Mouse (Mus musculus): Measurements from ENCODE around the gene Cmtm1. TPM values are rescaled to one million over a fixed set of nuclear protein-coding genes. Genes with fewer than 3 reads are reported as not detected.
"Not testable (repeated sequence)": the region's sequence is repeated elsewhere in the genome, so short reads cannot be mapped to it uniquely, and the experiment has no call there.

Gene Cmtm1
- polyA plus RNA-seq, 2 experiments from 2014 or later, result not detected

DNA sequence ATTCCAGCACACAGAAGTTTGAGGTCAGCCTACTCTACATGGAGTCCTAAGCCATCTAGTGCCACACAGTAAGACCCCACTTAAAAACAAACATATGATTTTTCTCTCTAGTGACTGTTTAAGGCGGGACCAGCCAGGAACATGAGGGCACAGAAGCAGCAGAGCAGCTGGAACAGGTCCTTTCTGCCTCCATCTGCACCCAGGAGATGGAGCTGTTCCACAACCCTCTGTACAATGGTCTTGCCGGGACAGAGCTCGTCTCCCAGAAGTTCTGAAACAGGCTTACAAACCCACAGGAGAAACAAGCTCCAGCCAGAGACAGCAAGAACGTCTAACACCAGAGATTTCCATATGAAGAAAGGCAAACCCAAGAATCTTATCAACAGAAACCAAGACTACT, 3.4 kb upstream of the Cmtm1 start:
- no peak for ATAC-seq

DNA sequence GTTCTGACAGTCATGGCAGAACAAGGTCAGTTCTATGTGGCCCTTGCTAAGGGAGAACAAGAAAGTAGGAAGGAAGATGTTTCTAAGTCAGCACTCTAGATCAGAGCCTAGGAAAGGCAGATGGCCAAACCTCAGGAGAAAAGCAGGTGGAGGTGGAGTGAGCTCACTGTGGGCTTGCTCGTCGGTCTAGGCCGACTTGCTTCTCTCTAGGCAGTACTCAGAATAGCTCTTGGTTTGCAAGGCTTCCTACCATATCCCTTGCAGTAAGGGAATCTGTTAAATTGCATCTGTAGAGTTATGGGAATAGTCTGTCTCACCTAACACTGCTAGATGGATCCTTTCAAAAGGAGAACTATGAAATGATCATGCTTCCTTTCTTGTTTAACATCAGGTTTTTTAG, 2.1 kb upstream of the Cmtm1 start:
- ATAC-seq, result not testable (repeated sequence)

DNA sequence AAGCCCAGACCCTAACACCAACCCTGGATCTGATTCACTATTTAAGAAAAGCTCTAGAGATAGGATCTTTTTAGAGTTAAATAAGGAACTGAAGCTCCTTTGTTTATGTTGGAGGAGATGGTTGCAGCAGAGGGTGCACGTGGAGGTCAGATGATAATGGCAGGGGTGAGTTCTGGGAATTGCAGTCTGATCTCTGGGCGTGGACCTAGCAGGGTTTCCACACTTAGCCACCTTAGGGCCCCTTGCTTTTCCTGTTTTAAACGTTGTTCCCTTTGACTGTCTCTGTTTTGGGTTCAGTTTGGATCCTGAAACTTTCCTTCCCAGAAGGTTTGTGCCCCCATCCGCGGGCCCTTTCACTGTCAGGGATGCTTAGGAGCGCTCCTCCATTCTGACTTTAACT, 1.6 kb downstream of the Cmtm1 start:
- ATAC-seq, result not testable (repeated sequence)

GRCm38 (mm10) chr8:104304962-104305361, 5.0 kb downstream of the Cmtm1 start:
- no peak for ATAC-seq

DNA sequence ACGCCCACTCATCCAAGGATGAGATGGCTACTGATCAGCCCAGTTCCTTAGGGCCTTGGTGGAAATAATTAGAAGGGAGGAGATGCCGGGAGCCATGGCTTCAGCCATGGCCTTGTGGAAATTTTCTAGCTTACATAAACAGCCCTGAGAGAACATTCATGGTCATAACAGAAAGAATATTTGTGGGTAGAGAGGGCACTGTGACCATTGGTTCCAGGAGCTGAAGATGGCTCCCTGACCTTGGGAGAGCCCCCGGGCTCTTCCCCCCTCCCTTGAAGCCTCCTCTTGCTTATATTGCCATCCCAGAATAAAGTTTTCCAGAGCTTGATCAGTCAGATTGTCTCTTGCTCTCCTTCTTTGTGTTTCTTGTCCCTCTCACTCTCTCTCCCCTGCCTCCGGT, 7.4 kb downstream of the Cmtm1 start:
- not testable (repeated sequence) for ATAC-seq

DNA sequence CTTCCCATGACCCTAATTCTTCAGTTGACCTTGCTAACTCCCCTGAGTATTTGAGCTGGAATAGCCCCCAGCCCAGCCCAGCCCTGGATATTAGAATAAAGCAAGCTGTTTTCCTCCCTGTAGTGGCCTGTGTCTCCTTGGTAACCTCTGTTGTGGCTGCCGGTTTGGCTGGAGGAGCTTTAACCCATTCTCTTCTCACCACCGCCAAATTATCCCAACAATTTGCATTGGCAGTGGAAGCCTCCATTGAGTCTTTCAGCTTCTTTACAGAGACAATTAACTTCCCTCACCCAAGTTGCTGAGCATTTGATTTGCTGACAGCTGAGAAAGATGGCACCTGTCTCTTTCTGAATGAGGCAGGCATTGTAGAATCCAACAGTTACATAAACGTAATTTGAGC, 8.4 kb downstream of the Cmtm1 start:
- not testable (repeated sequence) for ATAC-seq

- ATAC-seq, result no peak
Measured at GRCm38 (mm10) chr8:104294396-104294795, 15.5 kb downstream of the Cmtm1 start.

DNA sequence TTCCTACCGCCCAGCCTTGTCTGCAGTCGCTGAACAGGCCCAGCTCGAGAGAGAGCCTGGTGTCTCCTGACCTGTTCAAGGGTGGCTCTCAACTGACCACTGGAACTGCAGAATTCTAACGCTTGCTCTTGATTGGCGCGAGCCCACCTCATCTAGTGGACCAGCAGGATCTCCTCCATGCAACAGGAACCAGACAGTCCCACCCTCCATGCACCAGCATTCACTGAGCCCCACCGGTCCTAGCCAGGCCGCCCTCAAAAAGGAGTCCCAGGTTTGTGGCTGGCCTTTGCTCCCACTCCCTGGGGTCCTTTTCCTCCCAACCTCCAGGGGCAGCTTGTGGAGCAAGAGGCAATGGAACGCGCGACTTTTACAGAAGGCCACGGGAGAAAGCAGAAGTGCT, 16.9 kb downstream of the Cmtm1 start, which contains the start of gene Cmtm2a:
TSS of gene Cmtm2a (minus strand) at position 101 of the 400 bp plus-strand sequence.
- not testable (repeated sequence) for ATAC-seq

- no peak for ATAC-seq
Measured at GRCm38 (mm10) chr8:104268937-104269440, 41.0 kb downstream of the Cmtm1 start.

DNA sequence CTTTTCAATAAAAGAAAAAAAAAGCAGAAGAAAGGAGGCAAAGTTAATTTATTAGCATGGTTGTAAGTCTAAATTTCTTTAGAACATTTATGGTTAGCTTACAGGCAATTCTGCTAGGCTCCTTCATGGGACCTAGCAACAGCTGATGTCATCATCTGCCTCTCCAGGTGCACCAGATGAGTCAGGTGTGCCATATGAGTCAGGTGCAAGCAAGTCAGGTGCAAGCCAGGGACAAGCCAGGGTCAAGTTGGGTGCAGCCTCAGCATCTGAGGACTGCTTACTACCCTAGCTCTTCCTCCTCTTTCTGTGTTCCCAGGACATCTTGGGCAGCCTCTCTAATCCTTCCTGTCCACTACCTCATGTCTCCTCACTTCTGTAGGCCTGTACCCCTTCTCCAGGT, 41.6 kb downstream of the Cmtm1 start:
- no peak for ATAC-seq

DNA sequence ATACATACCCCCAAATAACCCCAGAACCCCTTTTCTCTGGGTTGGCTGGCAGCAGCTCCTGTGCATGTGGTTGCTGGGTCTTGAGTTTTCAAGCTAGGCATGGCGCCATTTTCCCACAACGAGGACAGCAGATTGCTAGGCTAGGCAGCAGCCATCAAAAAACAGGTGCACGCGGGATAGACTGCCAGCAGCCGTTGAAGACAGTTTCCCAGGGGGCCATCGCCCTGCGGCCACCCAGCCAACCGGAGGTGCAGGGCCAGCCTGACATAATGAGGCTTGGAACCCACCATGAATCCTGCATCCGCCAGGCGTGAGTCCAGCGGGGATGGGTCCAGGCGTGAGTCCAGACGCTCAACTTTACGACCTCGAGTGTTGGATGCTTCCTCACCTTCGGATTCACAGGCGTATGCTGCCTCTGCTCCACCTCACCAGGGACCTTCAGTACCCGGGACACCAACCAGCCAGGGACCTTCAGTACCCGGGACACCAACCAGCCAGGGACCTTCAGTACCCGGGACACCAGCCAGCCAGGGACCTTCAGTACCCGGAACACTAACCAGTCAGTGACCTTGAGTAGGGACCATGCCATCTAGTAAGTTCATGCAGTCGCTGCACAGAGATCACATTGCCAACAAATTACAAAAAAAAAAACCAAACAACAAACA, 45.5 kb downstream of the Cmtm1 start:
- ATAC-seq, result not testable (repeated sequence)

DNA sequence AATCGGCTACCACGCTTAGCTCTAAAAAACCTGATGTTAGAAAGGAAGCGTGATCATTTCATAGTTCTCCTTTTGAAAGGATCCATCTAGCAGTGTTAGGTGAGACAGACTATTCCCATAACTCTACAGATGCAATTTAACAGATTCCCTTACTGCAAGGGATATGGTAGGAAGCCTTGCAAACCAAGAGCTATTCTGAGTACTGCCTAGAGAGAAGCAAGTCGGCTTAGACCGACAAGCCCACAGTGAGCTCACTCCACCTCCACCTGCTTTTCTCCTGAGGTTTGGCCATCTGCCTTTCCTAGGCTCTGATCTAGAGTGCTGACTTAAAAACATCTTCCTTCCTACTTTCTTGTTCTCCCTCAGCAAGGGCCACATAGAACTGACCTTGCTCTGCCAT, 48.1 kb downstream of the Cmtm1 start:
- ATAC-seq, result not testable (repeated sequence)

- ATAC-seq, result peak; percentile 20
Measured at GRCm38 (mm10) chr8:104253016-104253415, 56.9 kb downstream of the Cmtm1 start.

DNA sequence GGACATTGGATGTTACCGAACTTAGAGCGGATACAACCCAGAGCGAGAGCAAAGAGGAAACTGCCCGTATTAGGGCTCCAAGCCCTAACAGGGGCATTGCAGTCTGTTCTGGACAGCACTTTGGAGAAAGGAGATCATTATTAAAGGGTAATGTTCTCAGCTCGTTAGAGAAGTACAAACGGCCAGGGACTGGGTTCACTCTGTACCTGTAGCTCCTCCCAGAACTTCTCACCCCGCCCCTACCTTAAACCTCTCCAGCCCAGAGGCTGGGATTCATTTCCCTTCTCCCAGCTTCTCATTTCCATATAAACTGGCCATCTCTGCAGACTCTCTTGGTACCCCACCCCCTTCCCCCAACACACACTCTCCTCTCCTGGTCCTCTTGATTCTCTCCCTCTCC, 58.5 kb downstream of the Cmtm1 start:
- no peak for ATAC-seq

DNA sequence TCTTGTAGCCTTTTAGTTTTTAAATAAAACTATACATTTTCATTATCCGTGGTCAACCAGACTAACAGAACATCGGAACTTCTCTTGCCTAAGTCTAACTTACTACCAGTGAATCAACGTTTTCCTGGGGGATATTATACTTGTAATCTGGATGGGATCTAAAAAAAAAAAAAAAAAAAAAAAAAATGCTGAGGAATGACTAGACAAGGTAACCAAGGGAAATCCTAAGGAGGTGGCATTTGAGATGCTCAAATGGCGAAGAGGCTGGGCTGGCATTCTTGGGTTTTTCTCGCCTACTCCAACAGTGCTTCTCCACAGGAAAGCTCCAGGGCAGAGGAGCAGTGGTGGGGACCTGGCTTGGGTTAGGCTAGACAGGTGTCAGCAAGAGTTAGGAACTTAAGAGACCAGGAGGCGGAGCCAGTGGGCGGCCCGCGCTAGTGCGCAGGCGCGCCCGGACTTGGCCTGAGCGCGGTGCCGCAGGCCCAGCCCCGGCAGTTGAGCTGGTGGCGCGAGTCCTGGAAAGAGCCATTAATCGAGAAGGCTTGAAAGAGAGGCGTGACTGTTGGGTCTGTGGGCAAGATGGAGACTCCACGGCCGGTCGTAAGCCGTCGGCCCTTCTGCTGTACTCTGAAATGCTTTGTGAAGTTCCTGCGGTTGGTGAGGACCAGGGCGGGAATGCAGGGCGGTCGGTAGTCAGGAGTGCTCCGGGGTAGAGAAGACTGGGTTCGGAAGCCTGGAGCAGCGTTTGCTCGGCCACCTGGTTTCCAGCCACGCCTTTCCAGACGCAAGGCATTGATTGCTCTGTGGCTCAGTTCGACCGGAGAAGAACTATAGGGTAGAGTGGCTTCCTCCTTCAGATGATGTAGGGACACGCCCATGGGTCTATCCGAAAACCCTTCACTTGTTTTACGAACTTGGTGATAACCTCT, 59.2 kb downstream of the Cmtm1 start, which contains the start of gene Cklf:
TSS of gene Cklf (plus strand) at position 423 of the 929 bp plus-strand sequence.
- ATAC-seq, result peak; percentile 38

DNA sequence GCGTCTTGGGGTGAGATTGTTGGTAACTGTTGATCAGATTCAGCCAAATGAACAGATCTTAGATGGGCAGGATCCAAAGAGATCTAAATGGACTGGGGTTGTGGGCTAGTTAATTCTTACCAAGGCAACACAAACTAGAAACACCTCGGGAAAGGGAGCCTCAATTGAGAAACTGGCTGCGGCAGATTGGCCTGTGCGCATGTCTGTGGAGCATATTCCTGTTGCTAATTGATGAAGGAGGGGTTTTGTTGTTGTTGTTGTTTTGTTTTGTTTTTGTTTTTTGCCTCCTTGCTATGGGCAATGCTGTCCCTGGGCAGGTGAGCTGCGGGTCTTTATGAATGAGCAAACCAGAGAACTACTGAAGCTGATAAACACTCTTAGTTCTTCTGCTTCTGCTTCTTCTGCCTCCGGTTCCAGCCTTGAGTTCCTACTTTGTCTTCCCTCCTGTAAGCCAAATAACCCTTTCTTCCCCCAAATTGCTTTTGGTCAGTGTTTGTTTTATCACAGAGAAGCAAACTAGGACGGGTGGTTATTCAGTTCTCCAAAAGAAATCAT, 60.4 kb downstream of the Cmtm1 start:
- no peak for ATAC-seq

DNA sequence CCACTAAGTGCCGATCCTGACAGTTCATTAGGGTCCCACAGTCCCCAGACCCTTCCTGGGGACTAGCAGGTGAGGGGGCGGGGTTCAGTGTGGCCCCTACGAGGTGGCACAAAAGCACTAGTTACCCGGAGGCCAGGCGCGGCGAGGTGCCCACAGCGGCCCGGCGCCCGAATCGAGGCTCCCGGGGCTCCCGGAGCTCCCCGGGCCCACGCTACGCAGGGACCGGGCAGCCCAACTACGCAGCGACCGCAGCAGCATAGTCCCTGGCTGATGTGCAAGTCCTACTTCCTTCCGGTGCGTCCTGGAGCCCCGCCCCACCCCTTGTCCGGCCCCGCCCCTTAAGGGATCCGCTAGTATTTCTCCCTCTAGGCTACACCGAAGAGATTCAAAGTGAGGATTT, 61.7 kb downstream of the Cmtm1 start, which contains the start of gene Tk2:
TSS of gene Tk2 (minus strand) at position 283 of the 400 bp plus-strand sequence.
- ATAC-seq, result peak; percentile 73

DNA sequence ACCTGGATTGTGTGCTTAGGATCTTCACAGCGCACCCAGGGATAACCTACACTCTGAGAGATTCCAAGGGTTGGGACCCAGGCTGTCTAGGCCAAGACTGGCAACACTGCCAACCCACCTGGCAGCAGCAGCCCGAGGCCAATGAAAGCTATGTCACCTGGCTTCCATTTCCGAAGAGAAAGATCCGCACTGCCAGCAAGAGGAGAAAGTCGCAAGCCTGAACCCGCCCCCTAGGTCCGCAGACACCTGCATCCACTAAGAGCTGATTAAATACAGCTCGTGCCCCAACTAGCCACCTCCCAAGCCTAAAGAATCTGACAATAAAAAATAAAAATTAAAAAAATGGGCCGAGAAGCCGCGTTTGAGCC, 62.1 kb downstream of the Cmtm1 start:
- ATAC-seq, result peak; percentile 18

DNA sequence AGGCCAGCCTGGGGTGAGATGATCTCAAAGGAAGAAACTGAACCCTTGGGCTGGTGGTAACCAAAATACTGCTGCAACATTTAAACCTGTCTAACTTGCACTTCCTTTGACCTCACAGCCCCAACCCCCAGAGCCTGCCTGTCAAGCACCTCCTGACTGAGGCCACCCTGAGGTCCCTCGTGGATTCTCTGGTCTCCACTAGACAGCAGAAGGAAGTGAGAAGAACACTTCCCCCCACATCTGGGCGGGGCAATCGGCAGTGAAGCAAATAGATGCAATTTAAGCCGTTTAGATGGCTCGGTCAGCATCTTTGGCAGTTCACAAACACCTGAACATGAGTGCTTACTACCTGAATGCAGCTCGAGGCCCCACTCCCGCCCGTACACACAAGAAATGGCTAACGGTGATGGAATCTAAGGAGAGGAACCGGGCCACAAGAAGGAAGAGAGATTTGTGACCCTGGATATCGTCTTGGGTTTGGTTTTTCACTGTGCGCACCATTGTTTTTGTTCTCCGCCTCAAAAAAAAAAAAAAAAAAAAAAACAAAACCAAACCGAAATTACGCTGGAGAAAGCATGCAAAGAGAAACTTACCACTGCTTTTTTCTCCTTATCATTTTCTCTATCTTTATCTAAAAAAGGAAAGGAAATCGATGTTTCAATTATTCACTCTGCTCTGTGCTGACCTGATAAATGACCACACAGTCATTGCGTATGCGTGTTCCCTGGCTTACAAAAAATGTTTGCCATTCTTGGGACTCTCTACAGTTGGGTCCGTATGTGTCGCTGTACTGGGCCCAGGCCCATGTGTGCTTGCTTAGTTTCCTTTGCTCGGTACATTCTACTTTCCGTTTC, 62.7 kb downstream of the Cmtm1 start:
- ATAC-seq, result peak; percentile 60

- ATAC-seq, result no peak
Measured at GRCm38 (mm10) chr8:104246621-104247020, 63.3 kb downstream of the Cmtm1 start.
